Mouse (Mus musculus) heart, postnatal 0 days (tissue): ENCODE measurements around the gene Ndel1. TPM values are rescaled to one million over a fixed set of nuclear protein-coding genes. Genes with fewer than 3 reads are reported as not detected.

Experiments used
- ATAC-seq: fragments of 200-750 bp; cut with Nextera tagmentation; 2 replicates; pipeline ENCODE4 v1.8.0; 2017; ENCODE audit warnings: low read depth, moderate number of reproducible peaks, moderate library complexity; ENCODE audit not compliant: insufficient read depth
- DNase-seq: peaks from one replicate; pipeline ENCODE4 v3.0.0-alpha.2; 2016; ENCODE audit warnings: low spot score
- H3K27ac ChIP-seq: fragments of 300-500 bp; sonication (generic); 2 replicates; pipeline ENCODE4 v1.5.1; 2014; ENCODE audit warnings: low read depth, mild to moderate bottlenecking
- H3K27me3 ChIP-seq: fragments of 300-500 bp; sonication (generic); 2 replicates; pipeline ENCODE4 v1.6.1; 2014; ENCODE audit warnings: low read length, mixed read lengths; ENCODE audit not compliant: control insufficient read depth, insufficient read depth
- H3K36me3 ChIP-seq: fragments of 300-500 bp; sonication (generic); replicated peaks from 2 replicates; pipeline ENCODE4 v1.6.1; 2014; ENCODE audit warnings: low read length, mixed read lengths; ENCODE audit not compliant: control insufficient read depth, insufficient read depth
- H3K4me1 ChIP-seq: fragments of 300-500 bp; sonication (generic); 2 replicates; pipeline ENCODE4 v1.6.1; 2014; ENCODE audit warnings: antibody characterized with exemption; ENCODE audit not compliant: control insufficient read depth, insufficient read depth
- H3K4me2 ChIP-seq: fragments of 300-500 bp; sonication (generic); 2 replicates; pipeline ENCODE4 v1.6.1; 2014; ENCODE audit warnings: low read depth, mild to moderate bottlenecking, low read length, moderate library complexity
- H3K4me3 ChIP-seq: fragments of 300-500 bp; sonication (generic); 2 replicates; pipeline ENCODE4 v1.5.1; 2014; ENCODE audit warnings: low read depth, low read length
- H3K9ac ChIP-seq: fragments of 300-500 bp; sonication (generic); replicated peaks from 2 replicates; pipeline ENCODE4 v1.6.1; 2014; ENCODE audit warnings: low read depth, low read length, mixed read lengths
- H3K9me3 ChIP-seq: fragments of 300-500 bp; sonication (generic); replicated peaks from 2 replicates; pipeline ENCODE4 v1.6.1; 2016; ENCODE audit warnings: low read length; ENCODE audit not compliant: control insufficient read depth
- CTCF ChIP-seq: IDR thresholded peaks from 2 replicates; pipeline ENCODE4 v1.5.1; 2016; ENCODE audit warnings: antibody characterized with exemption, control low read depth, low read depth
- EP300 ChIP-seq: IDR thresholded peaks from 2 replicates; pipeline ENCODE4 v1.6.1; 2016; ENCODE audit warnings: antibody characterized with exemption, low read depth
- WGBS: fragments of 180-500 bp; shearing (Covaris S2); extraction: QIAGEN DNeasy Blood & Tissue Kit; methylation state at CpG from one replicate; pipeline ENCODE4 v1.1.7; 2014; 5-methylcytosine and 5-hydroxymethylcytosine counted together
- polyA plus RNA-seq: library from polyadenylated mRNA; unstranded; fragments of >200 nt; fragmentation: Nextera tagmentation; extraction: Ambion mirVana; gene quantifications from 2 replicates; pipeline ENCODE4 v1.2.1, GENCODE M21; 2015
- total RNA-seq: library from RNA; depleted of rRNA; stranded (reverse); fragments of >200 nt; gene quantifications from 2 replicates; pipeline ENCODE4 v1.2.3, GENCODE M21; 2014; ENCODE audit warnings: low replicate concordance

Gene Ndel1
- total and polyA plus RNA-seq, 2 experiments from 2014 or later, result 62.3 to 130 TPM

- H3K4me3 ChIP-seq, result no peak overlapping the region
- no peak overlapping the region for H3K27ac ChIP-seq
- no peak overlapping the region for H3K4me2 ChIP-seq
- no peak for ATAC-seq
- no peak for TF ChIP-seq CTCF
- no peak for TF ChIP-seq EP300
- H3K4me1 ChIP-seq, result peaks cover 6% of the 10 kb centered on the region
- 69% methylated on average over 5 of the region's 5 CpGs for WGBS
- H3K9me3 ChIP-seq, result no peaks in the 10 kb centered on the region
- H3K27me3 ChIP-seq, result no peaks in the 10 kb centered on the region
- H3K36me3 ChIP-seq, result no peaks in the 10 kb centered on the region
- no peak overlapping the region for H3K9ac ChIP-seq
- no peak for DNase-seq
These were observed 12.7 kb upstream of the Ndel1 start for GRCm38 (mm10) chr11:68884368-68884767.

- Histone ChIP-seq H3K9ac (no peak overlapping the region), H3K27ac (no peak overlapping the region), H3K36me3 (no peaks in the 10 kb centered on the region), H3K9me3 (no peaks in the 10 kb centered on the region), H3K4me1 (peaks cover 6% of the 10 kb centered on the region), H3K4me3 (no peak overlapping the region), H3K4me2 (no peak overlapping the region), H3K27me3 (no peaks in the 10 kb centered on the region)
- no peak for ATAC-seq
- TF ChIP-seq EP300, result no peak
- TF ChIP-seq CTCF, result no peak
- 88% methylated on average over 2 of the region's 2 CpGs for WGBS
- DNase-seq, result no peak
These were observed 12.2 kb upstream of the Ndel1 start for GRCm38 (mm10) chr11:68883843-68884242.

- Histone ChIP-seq H3K4me3 (no peak overlapping the region), H3K4me1 (peaks cover 6% of the 10 kb centered on the region), H3K27me3 (no peaks in the 10 kb centered on the region), H3K9ac (no peak overlapping the region), H3K9me3 (no peaks in the 10 kb centered on the region), H3K27ac (no peak overlapping the region), H3K36me3 (no peaks in the 10 kb centered on the region), H3K4me2 (no peak overlapping the region)
- TF ChIP-seq CTCF (no peak), EP300 (no peak)
- DNase-seq, result no peak
- no peak for ATAC-seq
- 21% methylated on average over 14 of the region's 14 CpGs for WGBS
These were observed 10.4 kb upstream of the Ndel1 start for GRCm38 (mm10) chr11:68882107-68882506.

GRCm38 (mm10) chr11:68878811-68879210, 7.2 kb upstream of the Ndel1 start:
- Histone ChIP-seq H3K9me3 (no peaks in the 10 kb centered on the region), H3K36me3 (no peaks in the 10 kb centered on the region), H3K9ac (no peak overlapping the region), H3K4me1 (peaks cover 6% of the 10 kb centered on the region), H3K27ac (no peak overlapping the region), H3K27me3 (no peaks in the 10 kb centered on the region), H3K4me2 (no peak overlapping the region), H3K4me3 (no peak overlapping the region)
- DNase-seq (no peak), ATAC-seq (no peak)
- TF ChIP-seq CTCF, result no peak
- no peak for TF ChIP-seq EP300
- 76% methylated on average over 5 of the region's 5 CpGs for WGBS

GRCm38 (mm10) chr11:68874841-68875240, 3.2 kb upstream of the Ndel1 start:
- TF ChIP-seq EP300 (no peak), CTCF (peak; percentile 87)
- DNase-seq (peak; percentile 79), ATAC-seq (peak; percentile 82)
- Histone ChIP-seq H3K9ac (no peak overlapping the region), H3K4me3 (no peak overlapping the region), H3K4me2 (no peak overlapping the region), H3K27me3 (no peaks in the 10 kb centered on the region), H3K27ac (no peak overlapping the region), H3K4me1 (peaks cover 5% of the 10 kb centered on the region; the same call in 1 of the 2 replicates), H3K9me3 (no peaks in the 10 kb centered on the region), H3K36me3 (no peaks in the 10 kb centered on the region)
- 0% methylated on average over 2 of the region's 2 CpGs for WGBS

- Histone ChIP-seq H3K9ac (no peak overlapping the region), H3K36me3 (no peaks in the 10 kb centered on the region), H3K27me3 (no peaks in the 10 kb centered on the region), H3K4me3 (no peak overlapping the region), H3K4me1 (peaks cover 5% of the 10 kb centered on the region; the same call in 1 of the 2 replicates), H3K9me3 (no peaks in the 10 kb centered on the region), H3K4me2 (no peak overlapping the region), H3K27ac (peak overlapping the region; percentile 27; the same call in 1 of the 2 replicates)
- WGBS, result 72% methylated on average over 9 of the region's 9 CpGs
- TF ChIP-seq CTCF (no peak), EP300 (no peak)
- no peak for DNase-seq
- no peak for ATAC-seq
These were observed 381 bp downstream of the Ndel1 start for GRCm38 (mm10) chr11:68871277-68871676.
